In the genomic region with DNA sequence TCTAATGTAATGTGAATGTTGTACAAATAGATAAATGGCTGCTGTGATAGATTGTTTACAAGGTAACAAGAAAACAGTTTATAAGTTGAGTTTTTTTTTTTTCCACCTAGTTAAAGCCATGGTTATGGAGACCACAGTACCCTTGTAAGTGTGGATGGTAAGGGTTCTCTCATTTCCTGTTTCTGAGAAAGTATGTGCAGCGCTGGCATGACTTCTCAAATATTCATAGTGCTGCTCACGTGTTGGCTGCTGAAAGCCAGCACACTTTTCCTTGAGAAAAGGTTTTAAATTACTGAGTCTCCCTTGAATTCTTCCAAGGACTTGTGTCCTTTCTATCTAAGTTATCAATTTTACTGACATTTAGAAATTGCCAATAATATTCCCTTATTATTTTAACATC, we compare ENCODE assay signal across 16 mouse cellular contexts.
"Had no signal": no experiment of that assay in that cellular context is flagged by ENCODE, and none has a peak within 500 bp of the region (broad histone marks: within the 10 kb centered on the region; RNA-seq: fewer than 3 reads in every experiment).

No protein-coding gene starts in this region.

- H3K4me2 ChIP-seq: neural tube, embryonic 12.5 days; neural tube, embryonic 13.5 days; neural tube, embryonic 15.5 days; stomach, embryonic 15.5 days had no signal

- H3K4me3 ChIP-seq: neural tube, embryonic 12.5 days; neural tube, embryonic 13.5 days; neural tube, embryonic 15.5 days; stomach, embryonic 15.5 days had no signal

- H3K27ac ChIP-seq: neural tube, embryonic 12.5 days; neural tube, embryonic 13.5 days; neural tube, embryonic 15.5 days; stomach, embryonic 15.5 days; stomach, postnatal 0 days had no signal

- H3K36me3 ChIP-seq: neural tube, embryonic 12.5 days; neural tube, embryonic 13.5 days; neural tube, embryonic 15.5 days; stomach, embryonic 15.5 days had no signal

- H3K9me3 ChIP-seq: neural tube, embryonic 12.5 days; neural tube, embryonic 13.5 days; neural tube, embryonic 15.5 days; stomach, embryonic 15.5 days had no signal

- DNase-seq: retina, postnatal 1 day; right cerebral cortex, adult 18-20 months; right cerebral cortex, postnatal 14 days; right cerebral cortex, postnatal 4 days; spleen, adult 18-20 months; thymus, adult 18-20 months; thymus, adult 2 months; thymus, postnatal 14 days; thymus, postnatal 25 days; thymus, postnatal 36 days; thymus, postnatal 4 days had no signal

- H3K4me1 ChIP-seq: neural tube, embryonic 12.5 days; neural tube, embryonic 13.5 days; neural tube, embryonic 15.5 days; stomach, embryonic 15.5 days had no signal

- H3K9ac ChIP-seq: neural tube, embryonic 12.5 days; neural tube, embryonic 13.5 days; neural tube, embryonic 15.5 days; stomach, embryonic 15.5 days had no signal

- H3K27me3 ChIP-seq: neural tube, embryonic 12.5 days; neural tube, embryonic 13.5 days; neural tube, embryonic 15.5 days; stomach, embryonic 15.5 days had no signal
